Mouse (Mus musculus) ES-E14 (cell line): ENCODE measurements at regions not wholly inside any gene's neighbourhood (a gene's known extent, or its start where the extent isn't known, plus 50 kb on each side); places are given as distances from the start of the nearest gene placed in this dataset.

Experiments used
- DNase-seq: peaks from one replicate; pipeline ENCODE4 v3.0.0-alpha.2; 2013; ENCODE audit warnings: low read depth, low spot score
- H3K27ac ChIP-seq: 2 replicates; pipeline ENCODE4 v1.5.1; 2012; ENCODE audit warnings: low read depth, mild to moderate bottlenecking, low read length, moderate library complexity, mixed read lengths; ENCODE audit not compliant: poor library complexity, insufficient read depth, severe bottlenecking
- H3K36me3 ChIP-seq: 2 replicates; pipeline ENCODE4 v1.6.1; 2012; ENCODE audit warnings: mild to moderate bottlenecking, low read length, moderate library complexity, mixed read lengths; ENCODE audit not compliant: control insufficient read depth, poor library complexity, insufficient read depth, severe bottlenecking
- H3K4me1 ChIP-seq, 2 experiments: fragments of 150-350 bp in 1 of 2; sonication (generic) in 1 of 2; 2 replicates each; pipeline ENCODE4 v1.6.1; 2012; ENCODE audit warnings: low read length in 2 of 2, mild to moderate bottlenecking in 1 of 2, mixed read lengths in 1 of 2; ENCODE audit not compliant: control insufficient read depth in 2 of 2, insufficient read depth in 2 of 2, poor library complexity in 1 of 2
- H3K4me3 ChIP-seq, 2 experiments: fragments of 150-350 bp in 1 of 2; sonication (generic) in 1 of 2; 2 replicates each; pipeline ENCODE4 v1.5.1; 2012; ENCODE audit warnings: low read length in 2 of 2, low read depth in 1 of 2, mild to moderate bottlenecking in 1 of 2, mixed read lengths in 1 of 2; ENCODE audit not compliant: insufficient read depth in 1 of 2, poor library complexity in 1 of 2, severe bottlenecking in 1 of 2
- H3K9ac ChIP-seq: 2 replicates; pipeline ENCODE4 v1.6.1; 2012; ENCODE audit warnings: low read depth, mild to moderate bottlenecking, low read length, mixed read lengths; ENCODE audit not compliant: poor library complexity, insufficient read depth, severe bottlenecking
- H3K9me3 ChIP-seq: fragments of 150-350 bp; sonication (generic); 2 replicates; pipeline ENCODE4 v1.6.1; 2012; ENCODE audit warnings: low read depth, mild to moderate bottlenecking, low read length; ENCODE audit not compliant: control insufficient read depth, insufficient read depth
- CHD2 ChIP-seq: IDR thresholded peaks from 2 replicates; pipeline ENCODE4 v1.6.1; 2014; ENCODE audit warnings: mild to moderate bottlenecking, low read depth, low read length, inconsistent platforms
- HCFC1 ChIP-seq: IDR thresholded peaks from 2 replicates; pipeline ENCODE4 v1.6.1; 2012; ENCODE audit warnings: low read length, inconsistent platforms, borderline replicate concordance; ENCODE audit not compliant: insufficient read depth
- MAFK ChIP-seq: IDR thresholded peaks from 2 replicates; pipeline ENCODE4 v1.6.1; 2014; ENCODE audit warnings: mild to moderate bottlenecking, low read depth, low read length, inconsistent platforms; ENCODE audit not compliant: insufficient read depth
- ZC3H11A ChIP-seq: IDR thresholded peaks from 2 replicates; pipeline ENCODE4 v1.6.1; 2012; ENCODE audit warnings: low read depth, mild to moderate bottlenecking, inconsistent platforms, low read length, borderline replicate concordance
- ZNF384 ChIP-seq: IDR thresholded peaks from 2 replicates; pipeline ENCODE4 v1.6.1; 2012; ENCODE audit warnings: low read depth, low read length, inconsistent platforms
- in situ Hi-C, 2 experiments: fragments of 600-800 bp; cut with MboI; formaldehyde crosslinking; loops; one replicate each; pipeline ENCODE4 v1.15.1; 2025; ENCODE audit warnings: low sequenced_read_pairs in 2 of 2, inconsistent platforms in 1 of 2; ENCODE audit not compliant: unreplicated experiment in 2 of 2

DNA sequence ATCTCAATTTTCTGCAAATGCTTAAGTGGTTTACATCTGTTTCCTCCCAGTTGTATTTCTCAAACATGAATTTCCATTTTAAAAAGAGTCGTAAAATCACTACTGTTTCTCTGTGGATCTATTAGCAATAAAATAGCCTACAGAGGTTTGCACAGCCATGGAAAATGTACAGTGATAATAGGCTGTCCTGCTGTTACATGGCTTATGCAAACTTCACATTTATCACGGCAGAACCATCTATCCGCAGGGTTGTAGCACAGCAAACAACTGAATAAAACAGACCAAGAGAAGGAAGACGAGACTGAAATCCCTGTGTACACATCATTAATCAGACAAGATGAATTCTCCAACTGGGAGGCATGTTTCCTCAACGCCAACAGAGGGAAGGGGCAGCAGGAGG lies 222.1 kb downstream of the Skap2 start:
- H3K9me3 ChIP-seq = no peaks in the 10 kb centered on the region

DNA sequence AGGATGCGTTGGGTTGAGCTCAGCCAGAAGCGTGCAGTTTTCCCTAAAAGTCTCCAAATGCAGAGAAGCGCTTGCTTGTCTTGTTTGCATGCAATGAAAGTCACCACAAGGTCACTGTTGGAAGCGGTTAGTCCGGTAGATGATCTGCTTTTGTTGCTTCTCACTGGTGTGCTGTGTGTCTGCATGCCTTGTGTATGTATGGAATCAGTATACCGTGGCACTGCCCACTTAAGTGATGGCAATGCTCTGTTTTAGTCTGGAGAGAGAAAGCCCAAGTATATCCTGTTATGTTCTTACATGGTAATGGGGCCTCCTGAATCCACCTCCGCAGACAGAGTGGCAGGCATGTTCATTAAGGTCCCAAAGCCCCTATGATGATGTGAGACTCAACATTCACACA lies 221.7 kb downstream of the Skap2 start:
- no peak overlapping the region for H3K9ac ChIP-seq
- DNase-seq = no peak
- no peaks in the 10 kb centered on the region for H3K9me3 ChIP-seq
- in situ Hi-C loops = no loop called here
- TF ChIP-seq MAFK (no peak), HCFC1 (no peak), ZC3H11A (no peak), CHD2 (no peak), ZNF384 (no peak)
- H3K4me1 ChIP-seq = no peaks in the 10 kb centered on the region
- no peak overlapping the region for H3K27ac ChIP-seq
- H3K36me3 ChIP-seq = no peaks in the 10 kb centered on the region
- no peak overlapping the region for H3K4me3 ChIP-seq

More for the DNA sequence above, 222.1 kb downstream of the Skap2 start:
- Histone ChIP-seq H3K36me3 (no peaks in the 10 kb centered on the region), H3K9ac (no peak overlapping the region), H3K27ac (no peak overlapping the region), H3K4me3 (no peak overlapping the region), H3K4me1 (no peaks in the 10 kb centered on the region)
- DNase-seq = no peak
- TF ChIP-seq CHD2 (no peak), ZNF384 (no peak), HCFC1 (no peak), ZC3H11A (no peak), MAFK (no peak)
- in situ Hi-C loops = no loop called here

DNA sequence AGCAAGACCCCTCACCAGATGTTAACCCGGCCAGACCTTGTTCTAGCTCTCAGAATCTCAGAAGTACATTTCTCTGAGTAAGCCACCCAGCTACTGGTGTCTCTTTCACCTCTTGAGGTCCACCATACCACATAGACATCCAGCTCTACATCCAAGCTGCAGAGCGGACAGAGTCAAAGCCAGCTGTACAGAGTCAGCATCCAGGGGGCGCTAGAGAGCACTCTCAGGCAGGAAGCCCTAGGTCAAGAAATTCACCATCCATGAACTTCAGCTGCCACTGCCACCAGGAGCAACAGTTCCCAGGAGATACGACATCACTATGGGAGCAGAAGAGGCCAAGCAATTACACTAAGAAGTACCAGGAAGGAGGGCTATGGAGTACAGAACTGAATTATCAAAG lies 217.0 kb downstream of the Skap2 start:
- in situ Hi-C loops = no loop called here
- no peaks in the 10 kb centered on the region for H3K4me1 ChIP-seq
- DNase-seq = peak; percentile 44
- no peak overlapping the region for H3K27ac ChIP-seq
- no peaks in the 10 kb centered on the region for H3K36me3 ChIP-seq
- TF ChIP-seq ZNF384 = no peak
- 0 out of 2 replicates have a peak, but pooled peaks have one; percentile 13 for TF ChIP-seq ZC3H11A
- TF ChIP-seq CHD2 = no peak
- no peak for TF ChIP-seq MAFK
- no peak overlapping the region for H3K9ac ChIP-seq
- no peak overlapping the region for H3K4me3 ChIP-seq
- no peaks in the 10 kb centered on the region for H3K9me3 ChIP-seq

DNA sequence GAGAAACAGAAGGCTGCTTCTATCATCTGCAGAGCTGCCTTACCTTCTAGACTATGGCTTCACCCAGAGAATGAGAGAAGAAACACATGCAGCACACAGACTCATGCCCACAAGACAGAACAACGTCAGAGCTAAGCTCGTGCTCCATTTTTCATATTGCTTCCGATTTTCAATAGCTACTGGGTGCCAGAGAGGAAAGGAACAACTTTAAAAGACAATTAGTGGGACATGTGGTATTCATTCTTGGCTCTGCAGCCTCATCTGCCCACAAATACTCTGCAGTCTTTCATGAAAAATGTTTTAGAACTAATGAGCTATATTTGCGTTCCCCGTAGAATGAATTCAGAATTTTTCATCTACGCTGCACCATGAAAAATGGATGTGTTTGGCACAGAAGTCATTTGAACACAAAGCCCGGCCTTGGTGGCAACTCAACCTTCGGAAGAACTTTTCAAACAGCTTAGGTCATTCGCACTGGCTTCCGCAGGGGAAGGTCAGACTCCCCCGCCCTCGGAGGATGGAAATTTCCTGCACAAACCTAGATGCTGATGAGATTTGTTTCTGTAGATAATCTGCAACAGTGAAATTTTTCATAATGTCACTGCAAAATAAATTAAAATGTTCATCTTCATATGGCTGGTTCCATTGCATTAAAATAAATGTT lies 213.6 kb downstream of the Skap2 start:
- no peak for DNase-seq
- in situ Hi-C loops = no loop called here

DNA sequence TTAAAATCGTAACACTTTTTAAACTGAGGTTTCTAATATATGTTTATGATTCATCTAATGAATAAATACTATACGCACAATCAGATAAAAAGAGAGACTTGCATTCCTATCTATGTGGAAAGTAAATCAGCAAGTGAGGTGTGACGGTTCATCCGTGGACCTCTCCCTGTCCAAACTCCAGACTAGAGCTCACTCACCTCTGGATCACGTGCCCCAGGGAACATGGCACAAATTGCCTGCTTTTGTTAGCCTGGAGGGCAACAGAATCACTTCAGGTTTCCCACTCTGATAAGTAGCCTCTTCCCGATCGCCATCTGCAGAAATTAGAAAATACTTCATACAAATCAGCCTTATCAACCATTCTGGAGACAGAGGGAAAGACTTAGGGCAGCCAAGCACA lies 206.7 kb downstream of the Skap2 start:
- no peak for TF ChIP-seq MAFK
- no peaks in the 10 kb centered on the region for H3K4me1 ChIP-seq
- no peak overlapping the region for H3K27ac ChIP-seq
- no peaks in the 10 kb centered on the region for H3K9me3 ChIP-seq
- in situ Hi-C loops = no loop called here
- H3K4me3 ChIP-seq = no peak overlapping the region
- DNase-seq = no peak
- H3K36me3 ChIP-seq = no peaks in the 10 kb centered on the region
- H3K9ac ChIP-seq = no peak overlapping the region

More for the DNA sequence above, 213.6 kb downstream of the Skap2 start:
- no peak overlapping the region for H3K4me3 ChIP-seq
- no peaks in the 10 kb centered on the region for H3K4me1 ChIP-seq
- H3K9me3 ChIP-seq = no peaks in the 10 kb centered on the region
- no peak overlapping the region for H3K27ac ChIP-seq
- no peak for TF ChIP-seq CHD2
- no peak for TF ChIP-seq ZC3H11A
- no peak for TF ChIP-seq MAFK
- TF ChIP-seq HCFC1 = no peak
- no peak for TF ChIP-seq ZNF384
- H3K36me3 ChIP-seq = no peaks in the 10 kb centered on the region
- no peak overlapping the region for H3K9ac ChIP-seq
